Mouse (Mus musculus) heart, embryonic 15.5 days (tissue): Measurements from ENCODE around the gene Zranb3. TPM values are rescaled to one million over a fixed set of nuclear protein-coding genes. Genes with fewer than 3 reads are reported as not detected.
"Not testable (repeated sequence)": the region's sequence is repeated elsewhere in the genome, so short reads cannot be mapped to it uniquely, and the experiment has no call there.

Experiments
- ATAC-seq: fragments of 200-750 bp; cut with Nextera tagmentation; replicated peaks from 2 replicates; pipeline ENCODE4 v1.8.0; 2017; ENCODE audit warnings: low read depth, moderate TSS enrichment; ENCODE audit not compliant: insufficient number of reproducible peaks, insufficient read depth, low FRiP score
- H3K27ac ChIP-seq: fragments of 300-500 bp; sonication (generic); 2 replicates; pipeline ENCODE4 v1.5.1; 2015; ENCODE audit warnings: mild to moderate bottlenecking, inconsistent platforms
- H3K27me3 ChIP-seq: fragments of 300-500 bp; sonication (generic); 2 replicates; pipeline ENCODE4 v1.6.1; 2015; ENCODE audit warnings: inconsistent platforms
- H3K36me3 ChIP-seq: fragments of 300-500 bp; sonication (generic); 2 replicates; pipeline ENCODE4 v1.6.1; 2015; ENCODE audit warnings: mild to moderate bottlenecking, inconsistent platforms
- H3K4me1 ChIP-seq: fragments of 300-500 bp; sonication (generic); replicated peaks from 2 replicates; pipeline ENCODE4 v1.6.1; 2015; ENCODE audit warnings: inconsistent platforms
- H3K4me2 ChIP-seq: fragments of 300-500 bp; sonication (generic); 2 replicates; pipeline ENCODE4 v1.6.1; 2015; ENCODE audit warnings: inconsistent platforms, mild to moderate bottlenecking, moderate library complexity
- H3K4me3 ChIP-seq: fragments of 300-500 bp; sonication (generic); 2 replicates; pipeline ENCODE4 v1.5.1; 2015; ENCODE audit warnings: mild to moderate bottlenecking, inconsistent platforms
- H3K9ac ChIP-seq: fragments of 300-500 bp; sonication (generic); 2 replicates; pipeline ENCODE4 v1.6.1; 2015; ENCODE audit warnings: mild to moderate bottlenecking, inconsistent platforms
- H3K9me3 ChIP-seq: fragments of 300-500 bp; sonication (generic); replicated peaks from 2 replicates; pipeline ENCODE4 v1.6.1; 2016; ENCODE audit warnings: inconsistent platforms
- WGBS: fragments of 180-500 bp; shearing (Covaris S2); methylation state at CpG from one replicate; pipeline ENCODE4 v1.1.7; 2015; ENCODE audit warnings: mixed read lengths; 5-methylcytosine and 5-hydroxymethylcytosine counted together
- polyA plus RNA-seq: library from polyadenylated mRNA; unstranded; fragments of >200 nt; fragmentation: Nextera tagmentation; extraction: Ambion mirVana; gene quantifications from 2 replicates; pipeline ENCODE4 v1.2.1, GENCODE M21; 2015

Zranb3 gene
- polyA plus RNA-seq, 1 experiment from 2014 or later = 5.3 TPM

GRCm38 (mm10) chr1:127958801-127959200, 144.0 kb downstream of the Zranb3 start:
- peak; percentile 62; the same call in 1 of the 2 replicates for ATAC-seq
- peaks cover 8% of the 10 kb centered on the region for H3K4me1 ChIP-seq
- 41% methylated on average over 5 of the region's 5 CpGs for WGBS
- H3K9me3 ChIP-seq = no peaks in the 10 kb centered on the region
- H3K9ac ChIP-seq = no peak overlapping the region
- no peaks in the 10 kb centered on the region for H3K27me3 ChIP-seq
- peak overlapping the region; percentile 44 for H3K27ac ChIP-seq
- H3K36me3 ChIP-seq = no peaks in the 10 kb centered on the region
- H3K4me2 ChIP-seq = no peak overlapping the region
- H3K4me3 ChIP-seq = no peak overlapping the region

GRCm38 (mm10) chr1:127956524-127956923, 146.3 kb downstream of the Zranb3 start:
- no peak overlapping the region for H3K4me2 ChIP-seq
- H3K9ac ChIP-seq = no peak overlapping the region
- H3K27me3 ChIP-seq = no peaks in the 10 kb centered on the region
- no peaks in the 10 kb centered on the region for H3K36me3 ChIP-seq
- no peak overlapping the region for H3K27ac ChIP-seq
- WGBS = 92% methylated on average over 1 of the region's 1 CpGs
- no peak for ATAC-seq
- H3K4me1 ChIP-seq = peaks cover 5% of the 10 kb centered on the region; the same call in 1 of the 2 replicates
- H3K4me3 ChIP-seq = no peak overlapping the region
- H3K9me3 ChIP-seq = no peaks in the 10 kb centered on the region

GRCm38 (mm10) chr1:127954800-127955199, 148.0 kb downstream of the Zranb3 start:
- Histone ChIP-seq H3K27me3 (no peaks in the 10 kb centered on the region), H3K4me2 (no peak overlapping the region)

DNA sequence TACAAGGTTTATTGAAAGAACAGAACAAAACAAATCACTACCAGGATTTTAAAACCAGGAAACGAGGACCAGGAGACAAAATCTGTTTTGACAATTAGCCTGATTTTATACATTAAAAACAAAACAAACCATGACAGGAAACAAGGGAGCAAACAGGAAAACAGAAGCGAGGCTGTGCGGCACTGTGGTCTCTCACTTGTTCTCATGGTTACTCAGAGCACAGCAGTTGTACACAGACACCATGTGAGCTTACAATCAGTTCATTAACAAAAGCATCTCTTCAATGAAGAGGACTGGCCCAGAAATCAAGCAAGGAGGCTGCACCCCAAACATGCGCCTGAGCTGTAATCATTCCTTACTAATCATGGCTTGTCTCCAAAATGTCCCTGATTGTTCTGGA, 148.6 kb downstream of the Zranb3 start:
- H3K9ac ChIP-seq, H3K27me3 ChIP-seq, ATAC-seq, H3K9me3 ChIP-seq, H3K27ac ChIP-seq, H3K4me3 ChIP-seq, H3K4me2 ChIP-seq, H3K36me3 ChIP-seq, H3K4me1 ChIP-seq: not testable (repeated sequence)
- WGBS = 71% methylated on average over 4 of the region's 4 CpGs

More at GRCm38 (mm10) chr1:127954800-127955199, 148.0 kb downstream of the Zranb3 start:
- 80% methylated on average over 4 of the region's 4 CpGs for WGBS
- Histone ChIP-seq H3K4me3 (no peak overlapping the region), H3K9ac (no peak overlapping the region), H3K27ac (no peak overlapping the region), H3K36me3 (no peaks in the 10 kb centered on the region), H3K4me1 (peaks cover 5% of the 10 kb centered on the region; the same call in 1 of the 2 replicates), H3K9me3 (no peaks in the 10 kb centered on the region)
- no peak for ATAC-seq

GRCm38 (mm10) chr1:127952276-127952675, 150.6 kb downstream of the Zranb3 start:
- Histone ChIP-seq H3K27me3 (no peaks in the 10 kb centered on the region), H3K9ac (no peak overlapping the region), H3K4me1 (peaks cover 8% of the 10 kb centered on the region; the same call in 1 of the 2 replicates), H3K36me3 (no peaks in the 10 kb centered on the region), H3K4me2 (no peak overlapping the region), H3K9me3 (no peaks in the 10 kb centered on the region), H3K4me3 (no peak overlapping the region), H3K27ac (no peak overlapping the region)
- ATAC-seq = no peak
- WGBS = 83% methylated on average over 4 of the region's 4 CpGs

- Histone ChIP-seq H3K36me3 (peaks cover 6% of the 10 kb centered on the region; the same call in 1 of the 2 replicates), H3K9me3 (no peaks in the 10 kb centered on the region), H3K4me2 (peak overlapping the region; percentile 13; the same call in 1 of the 2 replicates), H3K27ac (no peak overlapping the region), H3K4me1 (peaks cover 15% of the 10 kb centered on the region), H3K27me3 (no peaks in the 10 kb centered on the region), H3K4me3 (no peak overlapping the region), H3K9ac (no peak overlapping the region)
- no peak for ATAC-seq
- 73% methylated on average over 5 of the region's 5 CpGs for WGBS
These were observed 154.1 kb downstream of the Zranb3 start for GRCm38 (mm10) chr1:127948748-127949147.

- Histone ChIP-seq H3K27ac (no peak overlapping the region), H3K9me3 (no peaks in the 10 kb centered on the region), H3K27me3 (no peaks in the 10 kb centered on the region), H3K4me3 (no peak overlapping the region), H3K4me1 (peaks cover 15% of the 10 kb centered on the region), H3K36me3 (peaks cover 25% of the 10 kb centered on the region), H3K9ac (no peak overlapping the region), H3K4me2 (no peak overlapping the region)
- no peak for ATAC-seq
- 81% methylated on average over 5 of the region's 5 CpGs for WGBS
These were observed 156.1 kb downstream of the Zranb3 start for GRCm38 (mm10) chr1:127946615-127947249.

DNA sequence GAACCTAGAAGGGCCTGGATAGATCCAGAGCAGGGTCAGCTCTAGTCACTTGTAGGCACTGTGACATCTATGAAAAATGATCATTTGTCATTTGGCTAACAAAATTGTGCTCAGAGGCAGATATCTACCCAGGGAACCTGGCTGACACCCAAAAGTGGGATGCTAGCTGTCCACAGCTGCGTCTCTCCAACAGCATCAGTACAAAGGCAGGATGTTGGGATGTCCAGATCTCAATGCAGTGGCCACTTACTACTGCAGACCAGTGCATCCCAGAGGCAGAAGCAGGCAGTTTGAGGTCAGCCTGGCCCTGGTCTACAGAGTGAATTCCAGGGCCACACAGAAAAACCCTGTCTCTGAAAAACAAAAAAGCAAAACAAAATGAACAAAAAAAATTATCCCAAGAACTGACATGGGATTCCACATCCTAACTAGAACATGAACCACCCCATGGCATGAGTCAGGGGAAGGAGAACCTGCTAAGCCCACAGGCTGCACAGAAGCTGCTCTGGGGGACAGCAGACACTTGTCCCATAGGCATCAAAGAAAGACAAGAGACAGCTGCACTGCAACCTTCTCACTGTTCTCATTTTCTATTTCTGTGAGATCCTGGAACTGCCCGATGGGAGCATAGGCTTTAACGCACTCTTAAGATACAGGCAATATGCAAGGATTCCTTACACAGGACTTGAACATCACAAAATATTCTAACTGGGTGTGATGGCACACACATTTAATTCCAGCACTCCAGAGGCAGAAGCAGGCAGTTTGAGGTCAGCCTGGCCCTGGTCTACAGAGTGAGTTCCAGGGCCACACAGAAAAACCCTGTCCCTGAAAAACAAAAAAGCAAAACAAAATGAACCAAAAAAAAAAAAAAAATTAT, 156.9 kb downstream of the Zranb3 start:
- WGBS = 52% methylated on average over 3 of the region's 3 CpGs
- Histone ChIP-seq H3K27me3 (no peaks in the 10 kb centered on the region), H3K36me3 (peaks cover 30% of the 10 kb centered on the region), H3K4me3 (no peak overlapping the region), H3K9ac (no peak overlapping the region), H3K27ac (0 out of 2 replicates have a peak overlapping the region, but pooled peaks have one; percentile 0), H3K9me3 (no peaks in the 10 kb centered on the region), H3K4me2 (no peak overlapping the region), H3K4me1 (peaks cover 15% of the 10 kb centered on the region)
- ATAC-seq = no peak

- Histone ChIP-seq H3K36me3 (peaks cover 54% of the 10 kb centered on the region), H3K4me2 (no peak overlapping the region), H3K4me1 (peaks cover 7% of the 10 kb centered on the region; the same call in 1 of the 2 replicates), H3K27ac (no peak overlapping the region), H3K27me3 (no peaks in the 10 kb centered on the region), H3K4me3 (no peak overlapping the region), H3K9me3 (no peaks in the 10 kb centered on the region), H3K9ac (no peak overlapping the region)
- WGBS = 78% methylated on average over 6 of the region's 6 CpGs
- no peak for ATAC-seq
These were observed 159.3 kb downstream of the Zranb3 start for GRCm38 (mm10) chr1:127943516-127943915.

- ATAC-seq = no peak
- H3K4me2 ChIP-seq = no peak overlapping the region
- 91% methylated on average over 10 of the region's 10 CpGs for WGBS
- H3K4me1 ChIP-seq = peaks cover 8% of the 10 kb centered on the region; the same call in 1 of the 2 replicates
- peaks cover 67% of the 10 kb centered on the region for H3K36me3 ChIP-seq
- H3K4me3 ChIP-seq = no peak overlapping the region
- H3K9ac ChIP-seq = no peak overlapping the region
- H3K27me3 ChIP-seq = no peaks in the 10 kb centered on the region
- H3K27ac ChIP-seq = no peak overlapping the region
- no peaks in the 10 kb centered on the region for H3K9me3 ChIP-seq
These were observed 160.6 kb downstream of the Zranb3 start for GRCm38 (mm10) chr1:127942231-127942630.

- 73% methylated on average over 8 of the region's 8 CpGs for WGBS
- Histone ChIP-seq H3K4me1 (0 out of 2 replicates have a peak, but pooled peaks cover 2% of the 10 kb centered on the region), H3K9ac (no peak overlapping the region), H3K27me3 (no peaks in the 10 kb centered on the region), H3K4me3 (no peak overlapping the region), H3K4me2 (no peak overlapping the region), H3K36me3 (peaks cover 57% of the 10 kb centered on the region), H3K9me3 (no peaks in the 10 kb centered on the region), H3K27ac (0 out of 2 replicates have a peak overlapping the region, but pooled peaks have one; percentile 74)
- ATAC-seq = no peak
These were observed 165.6 kb downstream of the Zranb3 start for GRCm38 (mm10) chr1:127937277-127937676.
